Mouse (Mus musculus) limb, embryonic 14.5 days (tissue): ENCODE measurements around the gene Card9. TPM values are rescaled to one million over a fixed set of nuclear protein-coding genes. Genes with fewer than 3 reads are reported as not detected.
"Not testable (repeated sequence)": the region's sequence is repeated elsewhere in the genome, so short reads cannot be mapped to it uniquely, and the experiment has no call there.

Experiments used
- ATAC-seq: fragments of 200-750 bp; cut with Nextera tagmentation; 2 replicates; pipeline ENCODE4 v1.8.0; 2017; ENCODE audit warnings: low read depth, moderate number of reproducible peaks, moderate TSS enrichment; ENCODE audit not compliant: low FRiP score
- DNase-seq: peaks from one replicate; pipeline ENCODE4 v3.0.0-alpha.2; 2015; ENCODE audit warnings: low spot score
- H3K27ac ChIP-seq: fragments of 300-500 bp; sonication (generic); replicated peaks from 2 replicates; pipeline ENCODE4 v1.5.1; 2014; ENCODE audit warnings: low read depth, mild to moderate bottlenecking, low read length, moderate library complexity, mixed read lengths
- H3K27me3 ChIP-seq: fragments of 300-500 bp; sonication (generic); 2 replicates; pipeline ENCODE4 v1.6.1; 2014; ENCODE audit warnings: low read length, mixed read lengths; ENCODE audit not compliant: control insufficient read depth, insufficient read depth
- H3K36me3 ChIP-seq: fragments of 300-500 bp; sonication (generic); 2 replicates; pipeline ENCODE4 v1.6.1; 2014; ENCODE audit warnings: mild to moderate bottlenecking, low read length, moderate library complexity, mixed read lengths; ENCODE audit not compliant: control insufficient read depth, insufficient read depth
- H3K4me1 ChIP-seq: fragments of 300-500 bp; sonication (generic); 2 replicates; pipeline ENCODE4 v1.6.1; 2014; ENCODE audit warnings: antibody characterized with exemption, low read length, mixed read lengths; ENCODE audit not compliant: control insufficient read depth, insufficient read depth
- H3K4me2 ChIP-seq: fragments of 300-500 bp; sonication (generic); replicated peaks from 2 replicates; pipeline ENCODE4 v1.6.1; 2014; ENCODE audit warnings: low read depth, mild to moderate bottlenecking, low read length, moderate library complexity; ENCODE audit not compliant: severe bottlenecking
- H3K4me3 ChIP-seq: fragments of 300-500 bp; sonication (generic); replicated peaks from 2 replicates; pipeline ENCODE4 v1.5.1; 2014; ENCODE audit warnings: low read length
- H3K9ac ChIP-seq: fragments of 300-500 bp; sonication (generic); 2 replicates; pipeline ENCODE4 v1.6.1; 2014; ENCODE audit warnings: mild to moderate bottlenecking, low read depth, low read length, moderate library complexity; ENCODE audit not compliant: severe bottlenecking
- H3K9me3 ChIP-seq: fragments of 300-500 bp; sonication (generic); 2 replicates; pipeline ENCODE4 v1.6.1; 2016; ENCODE audit warnings: low read length; ENCODE audit not compliant: control insufficient read depth
- POLR2A ChIP-seq: fragments of 200-500 bp; IDR thresholded peaks from 2 replicates; pipeline ENCODE4 v1.8.0; 2012; ENCODE audit warnings: inconsistent platforms, mild to moderate bottlenecking, moderate library complexity, borderline replicate concordance; ENCODE audit not compliant: insufficient read depth, insufficient read length; ENCODE audit errors: extremely low read depth
- WGBS: fragments of 180-500 bp; shearing (Covaris S2); extraction: QIAGEN DNeasy Blood & Tissue Kit; methylation state at CpG from one replicate; pipeline ENCODE4 v1.1.7; 2014; 5-methylcytosine and 5-hydroxymethylcytosine counted together
- polyA plus RNA-seq, 2 experiments: library from polyadenylated mRNA; depleted of rRNA in 1 of 2; stranded (reverse) in 1 of 2; unstranded in 1 of 2; fragments of >200 nt; fragmentation: Nextera tagmentation in 1 of 2; extraction: Ambion mirVana in 1 of 2; gene quantifications; 2 replicates each; pipeline versions ENCODE4 v1.2.1 to v1.2.3; 2012 to 2014

Gene Card9
- polyA plus RNA-seq, 2 experiments = 1.2 to 4.1 TPM

DNA sequence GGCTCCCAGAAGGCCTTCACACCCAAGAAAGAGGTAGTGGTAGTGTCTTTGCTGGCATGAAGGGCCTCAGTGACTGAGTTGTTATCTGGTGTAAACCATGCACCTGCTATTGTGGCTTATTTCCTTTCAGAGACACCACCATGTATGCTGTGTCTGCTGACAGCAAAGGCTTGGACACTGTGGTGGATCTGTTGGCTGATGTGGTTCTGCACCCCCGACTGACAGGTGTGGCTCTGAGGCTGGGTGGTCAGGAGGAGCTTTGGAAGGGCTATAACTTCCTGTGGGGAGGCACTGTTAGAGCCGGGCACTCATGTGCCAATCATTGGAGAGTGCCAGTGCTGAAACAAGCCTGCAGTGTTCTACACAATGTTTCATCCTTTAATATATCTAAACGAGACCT lies 30.2 kb upstream of the Card9 start:
- H3K4me2 ChIP-seq = no peak overlapping the region
- TF ChIP-seq POLR2A = no peak
- H3K27ac ChIP-seq = no peak overlapping the region
- no peaks in the 10 kb centered on the region for H3K27me3 ChIP-seq
- no peak overlapping the region for H3K9ac ChIP-seq
- H3K36me3 ChIP-seq = peaks cover 76% of the 10 kb centered on the region
- DNase-seq = no peak
- no peak overlapping the region for H3K4me3 ChIP-seq
- no peak for ATAC-seq
- 85% methylated on average over 3 of the region's 3 CpGs for WGBS
- H3K9me3 ChIP-seq = no peaks in the 10 kb centered on the region
- H3K4me1 ChIP-seq = peaks cover 10% of the 10 kb centered on the region

DNA sequence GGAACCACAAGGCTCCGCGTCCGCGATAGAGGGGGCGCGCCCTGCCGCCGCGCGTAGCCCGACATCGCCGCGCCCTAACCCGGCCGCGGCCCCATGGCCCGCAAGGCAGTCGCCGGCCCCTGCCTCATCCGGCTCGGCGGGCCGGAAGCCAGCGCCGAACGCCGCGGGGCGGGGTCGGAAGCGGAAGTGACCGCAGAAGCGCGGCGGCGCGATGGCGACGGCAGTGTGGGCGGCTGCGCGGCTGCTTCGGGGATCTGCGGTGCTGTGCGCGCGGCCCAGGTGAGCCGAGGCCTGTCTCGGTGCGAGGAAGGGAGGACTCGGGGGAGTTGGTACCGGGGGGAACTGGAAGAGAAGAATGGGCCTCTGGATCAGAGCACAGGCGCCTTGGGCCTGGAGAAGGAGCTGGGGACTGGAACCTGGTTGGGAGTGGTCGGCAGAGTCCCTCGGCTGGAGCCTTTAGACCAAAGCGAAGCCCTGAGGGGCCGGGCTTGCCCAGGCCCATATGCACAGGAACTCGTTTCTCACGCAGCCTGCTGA lies 28.5 kb upstream of the Card9 start, which contains the start of the genes Entr1 and Pmpca:
TSS of gene Entr1 (minus strand) at position 163 of the 537 bp plus-strand sequence.
TSS of gene Pmpca (plus strand) at position 186 of the 537 bp plus-strand sequence.
- Histone ChIP-seq H3K27me3 (no peaks in the 10 kb centered on the region), H3K9ac (peak within 1 kb of the TSS; percentile 88), H3K36me3 (peaks cover 76% of the 10 kb centered on the region), H3K4me1 (peaks cover 10% of the 10 kb centered on the region), H3K27ac (peak within 1 kb of the TSS; percentile 63), H3K4me2 (peak within 1 kb of the TSS; percentile 90), H3K4me3 (peak within 1 kb of the TSS; percentile 96), H3K9me3 (no peaks in the 10 kb centered on the region)
- DNase-seq = peak; percentile 76
- under 1% methylated on average over 58 of the region's 60 CpGs for WGBS
- peak; percentile 91 for ATAC-seq
- TF ChIP-seq POLR2A = peak; percentile 82; the same call in 1 of the 2 replicates

DNA sequence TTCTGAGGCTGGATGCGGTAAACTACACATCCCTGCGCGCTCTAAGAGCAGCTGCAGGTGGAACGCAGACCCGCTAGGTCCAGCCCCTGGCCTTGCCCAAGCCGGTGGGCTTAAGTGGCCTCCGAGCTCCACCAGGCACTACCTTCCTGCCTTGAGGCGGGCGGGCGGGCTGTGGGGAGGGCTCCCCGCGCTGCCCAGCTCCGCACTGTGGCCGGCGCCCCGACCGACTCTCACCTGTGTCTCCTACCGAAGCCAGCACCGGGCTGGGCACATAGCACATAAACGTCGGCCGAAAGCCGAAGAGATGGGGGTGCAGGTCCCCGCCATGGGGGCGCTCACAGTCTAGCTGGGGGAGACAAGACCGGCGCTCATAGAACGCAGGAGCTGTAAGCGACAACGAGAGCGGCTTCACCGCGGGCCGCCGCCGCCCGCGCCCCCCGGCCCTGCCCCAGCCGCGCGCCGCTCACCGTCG lies 28.0 kb upstream of the Card9 start:
- Histone ChIP-seq H3K27ac (peak overlapping the region; percentile 63), H3K4me2 (peak overlapping the region; percentile 90), H3K4me3 (peak overlapping the region; percentile 96), H3K9me3 (no peaks in the 10 kb centered on the region), H3K36me3 (peaks cover 76% of the 10 kb centered on the region), H3K27me3 (no peaks in the 10 kb centered on the region), H3K4me1 (peaks cover 10% of the 10 kb centered on the region), H3K9ac (peak overlapping the region; percentile 88)
- ATAC-seq (peak; percentile 34), DNase-seq (no peak)
- TF ChIP-seq POLR2A = no peak
- 1% methylated on average over 23 of the region's 45 CpGs for WGBS

DNA sequence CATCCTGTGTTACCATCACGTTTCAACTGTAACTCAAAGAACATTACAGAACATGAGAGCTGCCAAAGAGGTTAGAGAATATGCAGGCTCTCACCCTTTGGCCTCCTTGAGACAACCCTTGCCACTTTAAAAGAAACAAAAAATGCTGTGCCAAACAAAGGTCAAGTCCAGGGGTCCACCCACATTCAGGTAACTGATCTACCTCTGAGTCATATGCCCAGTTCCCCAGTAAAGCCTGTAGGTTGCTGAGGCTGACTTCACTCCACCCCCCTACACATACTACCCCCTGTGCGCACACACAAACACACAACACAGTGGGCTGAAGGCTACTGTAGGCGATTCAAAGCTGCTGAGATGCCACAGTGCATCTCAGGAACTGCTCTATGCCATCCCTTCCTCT lies 27.0 kb upstream of the Card9 start:
- peaks cover 10% of the 10 kb centered on the region for H3K4me1 ChIP-seq
- TF ChIP-seq POLR2A = no peak
- DNase-seq (no peak), ATAC-seq (no peak)
- H3K27me3 ChIP-seq = no peaks in the 10 kb centered on the region
- peak overlapping the region; percentile 88 for H3K9ac ChIP-seq
- no peaks in the 10 kb centered on the region for H3K9me3 ChIP-seq
- 90% methylated on average over 3 of the region's 3 CpGs for WGBS
- 0 out of 2 replicates have a peak overlapping the region, but pooled peaks have one; percentile 8 for H3K4me2 ChIP-seq
- no peak overlapping the region for H3K27ac ChIP-seq
- peaks cover 76% of the 10 kb centered on the region for H3K36me3 ChIP-seq
- peak overlapping the region; percentile 96; the same call in 1 of the 2 replicates for H3K4me3 ChIP-seq

DNA sequence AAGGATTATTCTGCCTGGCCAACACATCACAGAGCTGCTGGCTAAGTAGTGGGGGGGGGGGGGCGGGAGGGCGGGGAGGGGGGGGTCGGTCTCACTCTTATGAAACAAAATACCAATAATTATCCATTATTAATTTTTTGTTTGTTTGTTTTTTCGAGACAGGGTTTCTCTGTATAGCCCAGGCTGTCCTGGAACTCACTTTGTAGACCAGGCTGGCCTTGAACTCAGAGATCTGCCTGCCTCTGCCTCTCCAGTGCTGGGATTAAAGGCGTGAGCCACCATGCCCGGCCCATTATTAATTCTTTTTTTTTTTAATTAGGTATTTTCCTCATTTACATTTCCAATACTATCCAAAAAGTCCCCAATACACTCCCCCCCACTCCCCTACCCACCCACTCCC lies 20.2 kb upstream of the Card9 start:
- peaks cover 64% of the 10 kb centered on the region for H3K36me3 ChIP-seq
- WGBS = 33% methylated on average over 6 of the region's 6 CpGs
- not testable (repeated sequence) for H3K4me1 ChIP-seq, H3K9me3 ChIP-seq, DNase-seq, H3K27ac ChIP-seq, H3K27me3 ChIP-seq
- H3K9ac ChIP-seq = peak overlapping the region; percentile 72
- H3K4me3 ChIP-seq = peak overlapping the region; percentile 75
- peak overlapping the region; percentile 83 for H3K4me2 ChIP-seq
- peak; percentile 43; the same call in 1 of the 2 replicates for ATAC-seq
